Mouse (Mus musculus) neural tube, embryonic 14.5 days (tissue): ENCODE data around the gene Hspb2. TPM values are rescaled to one million over a fixed set of nuclear protein-coding genes. Genes with fewer than 3 reads are reported as not detected.

Source experiments
- ATAC-seq: fragments of 200-750 bp; cut with Nextera tagmentation; 2 replicates; pipeline ENCODE4 v1.8.0; 2017; ENCODE audit warnings: low read depth, mild to moderate bottlenecking, moderate TSS enrichment, moderate library complexity
- H3K27ac ChIP-seq: fragments of 300-500 bp; sonication (generic); 2 replicates; pipeline ENCODE4 v1.5.1; 2014; ENCODE audit warnings: low read depth, mild to moderate bottlenecking, control low read depth, low read length, moderate library complexity, mixed read lengths
- H3K27me3 ChIP-seq: fragments of 300-500 bp; sonication (generic); 2 replicates; pipeline ENCODE4 v1.6.1; 2014; ENCODE audit warnings: low read length; ENCODE audit not compliant: control insufficient read depth, insufficient read depth
- H3K36me3 ChIP-seq: fragments of 300-500 bp; sonication (generic); 2 replicates; pipeline ENCODE4 v1.6.1; 2014; ENCODE audit warnings: low read length, mixed read lengths; ENCODE audit not compliant: control insufficient read depth, insufficient read depth
- H3K4me1 ChIP-seq: fragments of 300-500 bp; sonication (generic); 2 replicates; pipeline ENCODE4 v1.6.1; 2014; ENCODE audit warnings: low read length; ENCODE audit not compliant: control insufficient read depth, insufficient read depth
- H3K4me2 ChIP-seq: fragments of 300-500 bp; sonication (generic); 2 replicates; pipeline ENCODE4 v1.6.1; 2014; ENCODE audit warnings: mild to moderate bottlenecking, low read depth, low read length, control low read depth
- H3K4me3 ChIP-seq: fragments of 300-500 bp; sonication (generic); 2 replicates; pipeline ENCODE4 v1.5.1; 2014; ENCODE audit warnings: low read depth, low read length, control low read depth, mixed read lengths
- H3K9ac ChIP-seq: fragments of 300-500 bp; sonication (generic); replicated peaks from 2 replicates; pipeline ENCODE4 v1.6.1; 2014; ENCODE audit warnings: low read depth, mild to moderate bottlenecking, control low read depth, low read length, mixed read lengths
- H3K9me3 ChIP-seq: fragments of 300-500 bp; sonication (generic); 2 replicates; pipeline ENCODE4 v1.6.1; 2016; ENCODE audit warnings: low read length; ENCODE audit not compliant: control insufficient read depth
- WGBS: fragments of 180-500 bp; shearing (Covaris S2); extraction: QIAGEN DNeasy Blood & Tissue Kit; methylation state at CpG from one replicate; pipeline ENCODE4 v1.1.7; 2014; 5-methylcytosine and 5-hydroxymethylcytosine counted together
- polyA plus RNA-seq: library from polyadenylated mRNA; unstranded; fragments of >200 nt; fragmentation: Nextera tagmentation; extraction: Ambion mirVana; gene quantifications from 2 replicates; pipeline ENCODE4 v1.2.1, GENCODE M21; 2014

Hspb2 gene
- 0.72 TPM in 1 of 2 replicates, not detected in the other for polyA plus RNA-seq

- no peak within 1 kb of the TSS for H3K4me2 ChIP-seq
- no peak within 1 kb of the TSS for H3K27ac ChIP-seq
- WGBS = 76% methylated on average over 14 of the region's 14 CpGs
- H3K9me3 ChIP-seq = no peaks in the 10 kb centered on the region
- H3K9ac ChIP-seq = no peak within 1 kb of the TSS
- no peaks in the 10 kb centered on the region for H3K36me3 ChIP-seq
- ATAC-seq = no peak
- no peak within 1 kb of the TSS for H3K4me3 ChIP-seq
- no peaks in the 10 kb centered on the region for H3K27me3 ChIP-seq
- no peaks in the 10 kb centered on the region for H3K4me1 ChIP-seq
Observed at GRCm38 (mm10) chr9:50752054-50752602, at the start of gene Hspb2. Hspb2 (minus strand) TSS chr9:50752354.

DNA sequence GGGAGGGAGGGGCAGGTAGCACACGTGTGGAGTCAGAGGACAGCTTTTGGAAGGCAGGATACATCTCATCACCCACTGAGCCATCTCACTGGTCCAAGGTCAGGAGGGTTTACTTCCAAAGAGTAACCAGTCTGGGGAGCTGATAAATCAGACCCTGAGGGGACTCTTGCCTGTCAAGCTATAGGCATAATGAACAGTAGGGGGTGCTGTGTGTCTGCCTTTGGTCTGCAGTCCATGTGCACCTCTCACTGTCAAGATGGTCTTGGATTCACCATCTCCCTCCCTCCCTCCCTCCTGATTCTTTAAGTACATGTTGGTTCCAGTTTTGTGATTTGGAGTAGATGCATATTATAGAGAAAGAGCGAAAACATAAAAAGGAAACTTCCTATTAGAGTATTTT, 48.8 kb upstream of the Hspb2 start:
- peaks cover 17% of the 10 kb centered on the region for H3K36me3 ChIP-seq
- WGBS = 58% methylated on average over 2 of the region's 2 CpGs
- no peak for ATAC-seq

GRCm38 (mm10) chr9:50798368-50798767, 46.2 kb upstream of the Hspb2 start:
- H3K36me3 ChIP-seq = peaks cover 18% of the 10 kb centered on the region

More for the DNA sequence above, 48.8 kb upstream of the Hspb2 start:
- no peak overlapping the region for H3K4me2 ChIP-seq
- no peaks in the 10 kb centered on the region for H3K27me3 ChIP-seq
- no peak overlapping the region for H3K27ac ChIP-seq
- H3K9ac ChIP-seq = no peak overlapping the region
- H3K4me1 ChIP-seq = no peaks in the 10 kb centered on the region
- no peaks in the 10 kb centered on the region for H3K9me3 ChIP-seq
- H3K4me3 ChIP-seq = no peak overlapping the region

GRCm38 (mm10) chr9:50797641-50798040, 45.5 kb upstream of the Hspb2 start:
- Histone ChIP-seq H3K4me3 (no peak overlapping the region), H3K9ac (no peak overlapping the region), H3K27ac (no peak overlapping the region), H3K36me3 (peaks cover 22% of the 10 kb centered on the region), H3K27me3 (no peaks in the 10 kb centered on the region), H3K4me2 (no peak overlapping the region), H3K4me1 (no peaks in the 10 kb centered on the region), H3K9me3 (no peaks in the 10 kb centered on the region)
- ATAC-seq = no peak
- WGBS = 94% methylated on average over 7 of the region's 7 CpGs

More at GRCm38 (mm10) chr9:50798368-50798767, 46.2 kb upstream of the Hspb2 start:
- 86% methylated on average over 5 of the region's 5 CpGs for WGBS
- no peak for ATAC-seq
- no peaks in the 10 kb centered on the region for H3K9me3 ChIP-seq
- no peaks in the 10 kb centered on the region for H3K27me3 ChIP-seq
- H3K9ac ChIP-seq = no peak overlapping the region
- no peak overlapping the region for H3K4me3 ChIP-seq
- no peak overlapping the region for H3K4me2 ChIP-seq
- H3K4me1 ChIP-seq = no peaks in the 10 kb centered on the region
- no peak overlapping the region for H3K27ac ChIP-seq

- 92% methylated on average over 8 of the region's 8 CpGs for WGBS
- Histone ChIP-seq H3K4me1 (no peaks in the 10 kb centered on the region), H3K9ac (no peak overlapping the region), H3K4me2 (no peak overlapping the region), H3K27me3 (no peaks in the 10 kb centered on the region), H3K36me3 (peaks cover 25% of the 10 kb centered on the region), H3K27ac (no peak overlapping the region), H3K4me3 (no peak overlapping the region), H3K9me3 (no peaks in the 10 kb centered on the region)
- ATAC-seq = no peak
Observed at GRCm38 (mm10) chr9:50796776-50797175, 44.6 kb upstream of the Hspb2 start.

- H3K27me3 ChIP-seq = no peaks in the 10 kb centered on the region
- no peaks in the 10 kb centered on the region for H3K4me1 ChIP-seq
- H3K4me3 ChIP-seq = no peak overlapping the region
- no peaks in the 10 kb centered on the region for H3K9me3 ChIP-seq
- H3K36me3 ChIP-seq = peaks cover 24% of the 10 kb centered on the region
- 94% methylated on average over 3 of the region's 3 CpGs for WGBS
- H3K9ac ChIP-seq = no peak overlapping the region
- no peak for ATAC-seq
- H3K27ac ChIP-seq = no peak overlapping the region
- H3K4me2 ChIP-seq = no peak overlapping the region
Observed at GRCm38 (mm10) chr9:50795266-50795665, 43.1 kb upstream of the Hspb2 start.

- peaks cover 47% of the 10 kb centered on the region for H3K36me3 ChIP-seq
- WGBS = 72% methylated on average over 2 of the region's 2 CpGs
- no peaks in the 10 kb centered on the region for H3K9me3 ChIP-seq
- H3K9ac ChIP-seq = no peak overlapping the region
- no peak overlapping the region for H3K27ac ChIP-seq
- no peaks in the 10 kb centered on the region for H3K27me3 ChIP-seq
- H3K4me3 ChIP-seq = no peak overlapping the region
- no peak overlapping the region for H3K4me2 ChIP-seq
- H3K4me1 ChIP-seq = no peaks in the 10 kb centered on the region
- no peak for ATAC-seq
Observed at GRCm38 (mm10) chr9:50782155-50782554, 30.0 kb upstream of the Hspb2 start.

DNA sequence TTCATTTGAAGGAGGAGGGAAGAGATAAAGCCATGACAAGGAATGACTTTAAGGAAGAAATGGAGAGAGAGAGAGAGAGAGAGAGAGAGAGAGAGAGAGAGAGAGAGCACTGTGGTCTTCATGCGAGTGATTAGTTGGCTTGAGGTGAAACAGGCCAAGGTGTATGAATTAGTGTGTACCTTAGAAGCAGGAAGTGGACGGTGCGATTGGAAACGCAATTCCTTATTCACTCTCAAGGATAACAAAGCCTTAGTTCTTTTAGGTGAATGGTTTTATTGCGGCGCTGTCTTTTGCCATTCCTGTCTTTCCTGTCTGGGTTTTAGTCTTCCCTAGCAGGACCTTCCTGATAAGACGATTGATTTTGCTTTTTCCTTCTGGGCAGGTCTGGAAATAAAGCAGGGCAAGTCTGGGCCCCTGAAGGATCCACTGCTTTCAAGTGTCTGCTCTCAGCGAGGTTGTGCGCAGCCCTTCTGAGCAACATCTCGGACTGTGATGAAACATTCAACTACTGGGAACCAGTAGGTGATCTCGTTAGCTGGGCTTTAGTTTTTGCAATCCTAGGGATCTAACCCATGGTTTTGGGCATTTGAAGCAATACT, 24.1 kb upstream of the Hspb2 start:
- H3K4me3 ChIP-seq = peak overlapping the region; percentile 48
- ATAC-seq = no peak
- no peak overlapping the region; the same call in 1 of the 2 replicates for H3K27ac ChIP-seq
- H3K36me3 ChIP-seq = peaks cover 9% of the 10 kb centered on the region; the same call in 1 of the 2 replicates
- WGBS = 50% methylated on average over 11 of the region's 11 CpGs
- no peaks in the 10 kb centered on the region for H3K9me3 ChIP-seq
- peak overlapping the region; percentile 70 for H3K4me2 ChIP-seq
- peak overlapping the region; percentile 62 for H3K9ac ChIP-seq
- H3K27me3 ChIP-seq = no peaks in the 10 kb centered on the region
- H3K4me1 ChIP-seq = peaks cover 11% of the 10 kb centered on the region; the same call in 1 of the 2 replicates

DNA sequence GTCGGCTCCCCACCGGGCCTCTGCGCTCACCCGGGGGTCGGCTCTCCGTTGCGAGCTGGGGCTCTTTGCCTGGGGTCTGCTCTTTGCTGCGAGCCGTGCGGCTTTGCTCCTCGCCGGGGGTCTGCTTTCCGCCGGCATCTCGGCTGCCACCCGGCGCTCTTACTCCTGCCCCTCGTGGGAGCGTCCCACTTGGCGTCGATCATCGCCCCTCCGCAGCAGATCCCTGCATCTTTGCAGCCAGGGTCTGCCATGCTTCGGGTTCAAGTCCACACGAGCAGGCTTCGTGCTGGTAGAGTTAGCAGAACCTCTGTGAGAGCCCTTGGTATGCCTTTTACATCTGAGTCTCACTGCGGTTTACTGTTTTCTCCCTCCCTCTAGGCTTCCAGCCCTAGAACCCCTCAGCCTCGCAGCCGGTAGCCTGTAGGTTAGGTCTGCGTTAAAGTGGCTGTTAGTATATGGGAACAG, 23.5 kb upstream of the Hspb2 start:
- peak overlapping the region; percentile 66 for H3K27ac ChIP-seq
- WGBS = 0% methylated on average over 30 of the region's 30 CpGs
- H3K36me3 ChIP-seq = peaks cover 3% of the 10 kb centered on the region; the same call in 1 of the 2 replicates
- H3K9ac ChIP-seq = peak overlapping the region; percentile 62
- H3K9me3 ChIP-seq = no peaks in the 10 kb centered on the region
- peaks cover 11% of the 10 kb centered on the region; the same call in 1 of the 2 replicates for H3K4me1 ChIP-seq
- H3K4me2 ChIP-seq = peak overlapping the region; percentile 70
- peak; percentile 79 for ATAC-seq
- no peaks in the 10 kb centered on the region for H3K27me3 ChIP-seq
- peak overlapping the region; percentile 48 for H3K4me3 ChIP-seq
